Mouse (Mus musculus): ENCODE measurements around the gene Ndufa11. TPM values are rescaled to one million over a fixed set of nuclear protein-coding genes. Genes with fewer than 3 reads are reported as not detected.

The Ndufa11 gene
- total and polyA plus RNA-seq, 3 experiments = 748 to 1,786 (median 906) TPM

- H3K79me2 ChIP-seq (replicated peaks; ENCODE audit: control insufficient read depth, insufficient read depth, low read length) = no peaks in the 10 kb centered on the region
- 62% methylated on average over 17 of the region's 17 CpGs for WGBS
- peaks cover 3% of the 10 kb centered on the region; the same call in 1 of the 2 replicates for H3K4me1 ChIP-seq (ENCODE audit: control insufficient read depth, insufficient read depth, low read length)
- H3K27ac ChIP-seq = no peak overlapping the region
- intact Hi-C loops (cut with DNase I) = no loop called here
- DNase-seq = peak in 1 of 2 experiments; percentile 18
- H3K36me3 ChIP-seq (ENCODE audit: control insufficient read depth, insufficient read depth, low read length) = no peaks in the 10 kb centered on the region
- no peak overlapping the region for H3K9ac ChIP-seq (ENCODE audit: low read depth, low read length)
- no peaks in the 10 kb centered on the region for H3K27me3 ChIP-seq (ENCODE audit: control insufficient read depth, insufficient read depth, low read length)
- TF ChIP-seq EP300 (IDR thresholded peaks at IDR 0.05; ENCODE audit: insufficient read depth, low read depth, low read length) = no peak
- TF ChIP-seq CTCF (IDR thresholded peaks at IDR 0.05) = no peak
- TF ChIP-seq POLR2A (IDR thresholded peaks at IDR 0.05; ENCODE audit: insufficient read depth, low read depth, low read length) = no peak
- H3K4me3 ChIP-seq = no peak overlapping the region
Observed at GRCm38 (mm10) chr17:56740788-56741160, 23.2 kb downstream of the Ndufa11 start.

- Histone ChIP-seq H3K79me2 (replicated peaks; ENCODE audit: control insufficient read depth, insufficient read depth, low read length) (no peaks in the 10 kb centered on the region), H3K27me3 (ENCODE audit: control insufficient read depth, insufficient read depth, low read length) (no peaks in the 10 kb centered on the region), H3K9ac (ENCODE audit: low read depth, low read length) (no peak overlapping the region), H3K36me3 (ENCODE audit: control insufficient read depth, insufficient read depth, low read length) (no peaks in the 10 kb centered on the region), H3K4me1 (ENCODE audit: control insufficient read depth, insufficient read depth, low read length) (no peaks in the 10 kb centered on the region), H3K4me3 (no peak overlapping the region), H3K27ac (no peak overlapping the region)
- DNase-seq = no peak
- TF ChIP-seq POLR2A (IDR thresholded peaks at IDR 0.05; ENCODE audit: insufficient read depth, low read depth, low read length) (no peak), CTCF (IDR thresholded peaks at IDR 0.05) (no peak), EP300 (IDR thresholded peaks at IDR 0.05; ENCODE audit: insufficient read depth, low read depth, low read length) (no peak)
- WGBS = 56% methylated on average over 5 of the region's 5 CpGs
- intact Hi-C loops (cut with DNase I) = no loop called here
Observed at GRCm38 (mm10) chr17:56744173-56744572, 26.6 kb downstream of the Ndufa11 start.

- Histone ChIP-seq H3K36me3 (ENCODE audit: control insufficient read depth, insufficient read depth, low read length) (no peaks in the 10 kb centered on the region), H3K27me3 (ENCODE audit: control insufficient read depth, insufficient read depth, low read length) (peaks cover 2% of the 10 kb centered on the region; the same call in 1 of the 2 replicates), H3K27ac (no peak overlapping the region), H3K79me2 (replicated peaks; ENCODE audit: control insufficient read depth, insufficient read depth, low read length) (no peaks in the 10 kb centered on the region), H3K9ac (ENCODE audit: low read depth, low read length) (no peak overlapping the region; the same call in 1 of the 2 replicates), H3K4me3 (no peak overlapping the region), H3K4me1 (ENCODE audit: control insufficient read depth, insufficient read depth, low read length) (no peaks in the 10 kb centered on the region)
- DNase-seq = peak in 1 of 2 experiments; percentile 43
- TF ChIP-seq POLR2A (IDR thresholded peaks at IDR 0.05; ENCODE audit: insufficient read depth, low read depth, low read length) (peak; percentile 39; the same call in 1 of the 2 replicates), CTCF (IDR thresholded peaks at IDR 0.05) (no peak)
- intact Hi-C loops (cut with DNase I) = no loop called here
- 37% methylated on average over 71 of the region's 71 CpGs for WGBS
Observed at GRCm38 (mm10) chr17:56751404-56752072, 34.0 kb downstream of the Ndufa11 start.

- TF ChIP-seq POLR2A (IDR thresholded peaks at IDR 0.05; ENCODE audit: insufficient read depth, low read depth, low read length) = no peak
- no peak for TF ChIP-seq CTCF (IDR thresholded peaks at IDR 0.05)
- no peak for TF ChIP-seq EP300 (IDR thresholded peaks at IDR 0.05; ENCODE audit: insufficient read depth, low read depth, low read length)
- Histone ChIP-seq H3K27me3 (ENCODE audit: control insufficient read depth, insufficient read depth, low read length) (peaks cover 2% of the 10 kb centered on the region; the same call in 1 of the 2 replicates), H3K4me1 (ENCODE audit: control insufficient read depth, insufficient read depth, low read length) (no peaks in the 10 kb centered on the region), H3K9ac (ENCODE audit: low read depth, low read length) (no peak overlapping the region), H3K36me3 (ENCODE audit: control insufficient read depth, insufficient read depth, low read length) (no peaks in the 10 kb centered on the region), H3K4me3 (no peak overlapping the region), H3K79me2 (replicated peaks; ENCODE audit: control insufficient read depth, insufficient read depth, low read length) (no peaks in the 10 kb centered on the region), H3K27ac (no peak overlapping the region)
- intact Hi-C loops (cut with DNase I) = no loop called here
- WGBS = 28% methylated on average over 15 of the region's 15 CpGs
- DNase-seq = no peak
Observed at GRCm38 (mm10) chr17:56753452-56753851, 35.9 kb downstream of the Ndufa11 start.

GRCm38 (mm10) chr17:56754271-56755185 lies 37.0 kb downstream of the Ndufa11 start:
- Histone ChIP-seq H3K79me2 (replicated peaks; ENCODE audit: control insufficient read depth, insufficient read depth, low read length) (no peaks in the 10 kb centered on the region), H3K4me3 (no peak overlapping the region), H3K4me1 (ENCODE audit: control insufficient read depth, insufficient read depth, low read length) (no peaks in the 10 kb centered on the region), H3K36me3 (ENCODE audit: control insufficient read depth, insufficient read depth, low read length) (no peaks in the 10 kb centered on the region), H3K27ac (no peak overlapping the region), H3K27me3 (ENCODE audit: control insufficient read depth, insufficient read depth, low read length) (peaks cover 2% of the 10 kb centered on the region; the same call in 1 of the 2 replicates), H3K9ac (ENCODE audit: low read depth, low read length) (no peak overlapping the region)
- intact Hi-C loops (cut with DNase I) = no loop called here
- no peak for TF ChIP-seq EP300 (IDR thresholded peaks at IDR 0.05; ENCODE audit: insufficient read depth, low read depth, low read length)
- no peak for TF ChIP-seq POLR2A (IDR thresholded peaks at IDR 0.05; ENCODE audit: insufficient read depth, low read depth, low read length)
- TF ChIP-seq CTCF (IDR thresholded peaks at IDR 0.05) = no peak
- no peak for DNase-seq
- WGBS = 27% methylated on average over 36 of the region's 36 CpGs
